Comparison of ENCODE assay signal across 8 mouse cellular contexts in genomic region chr1:132007282-132007815, GRCm38 (mm10). TPM values are rescaled to one million over a fixed set of nuclear protein-coding genes. Genes with fewer than 3 reads are reported as not detected.
DNase-seq lines count a peak whose midpoint lies in the region; ATAC-seq lines count a peak whose summit lies in the region.

Gene Elk4, plus strand, starts transcription at chr1:132007607.

- ATAC-seq in common myeloid progenitor, adult 5-6 weeks (replicated peaks; ENCODE audit: low read depth, poor library complexity, severe bottlenecking), result peak; percentile 46
- peak; percentile 57 for ATAC-seq in megakaryocyte progenitor cell, adult 5-6 weeks (replicated peaks; ENCODE audit: poor library complexity)

- peak; percentile 88 for DNase-seq in ZHBTc4 (ENCODE audit: low read depth, low spot score)
- DNase-seq in gastrocnemius, adult 8-10 months (ENCODE audit: low spot score in 2 of 2), result peak; percentile 91
- DNase-seq in induced T-regulatory cell, adult 2 months (ENCODE audit: low read depth), result peak; percentile 95
- peak; percentile 52 to 81 for DNase-seq in left cerebral cortex, adult 9 months (ENCODE audit: low spot score in 2 of 2)
- peak; percentile 83 for DNase-seq in right cerebral cortex, postnatal 14 days
- DNase-seq in urinary bladder, postnatal 36 days (ENCODE audit: low spot score in 2 of 2), result peak; percentile 85 to 92

RNA-seq across cellular contexts. Expression of gene Elk4, which starts in this region (rescaled TPM):
- total RNA-seq in common myeloid progenitor, adult 5-6 weeks (2017), result 86.9 and 112 TPM in 2 replicates
- total RNA-seq in gastrocnemius, adult 8-10 months (2022), result 10 to 100 TPM; 80.0 to 96.0 (median 85.7) TPM
- total RNA-seq in megakaryocyte progenitor cell, adult 5-6 weeks (2015), result 87.7 and 98.6 TPM in 2 replicates
- 44.3 and 73.1 TPM in 2 replicates for total RNA-seq in megakaryocyte progenitor cell, adult 5-6 weeks (2017)

Comparison
In these comparisons a context has a peak if more than half of its experiments do, and no peak if none do; other contexts are left out.
1. Peak in every context shown above with its lines: DNase-seq and ATAC-seq.